Comparison of ENCODE assay signal across 16 mouse cellular contexts in genomic region chr13:58916348-58916747, GRCm38 (mm10).
DNase-seq lines count a peak whose midpoint lies in the region; ATAC-seq and TF ChIP-seq lines count a peak whose summit lies in the region.
"Had no signal": no experiment of that assay in that cellular context is flagged by ENCODE, and none has a peak within 500 bp of the region (broad histone marks: within the 10 kb centered on the region; RNA-seq: fewer than 3 reads in every experiment).

No protein-coding gene starts in this region.

- no peaks in the 10 kb centered on the region for H3K36me3 ChIP-seq in hindbrain, embryonic 12.5 days
- H3K36me3 ChIP-seq: embryonic facial prominence, embryonic 10.5 days; embryonic facial prominence, embryonic 12.5 days; forebrain, embryonic 15.5 days had no signal

- H3K27me3 ChIP-seq in cerebellum, adult 2 months (ENCODE audit: control insufficient read depth, insufficient read depth, low read length) = no peaks in the 10 kb centered on the region
- H3K27me3 ChIP-seq in hindbrain, embryonic 12.5 days = no peaks in the 10 kb centered on the region
- H3K27me3 ChIP-seq: embryonic facial prominence, embryonic 12.5 days; forebrain, embryonic 13.5 days; forebrain, embryonic 15.5 days had no signal

- peaks cover 21% of the 10 kb centered on the region for H3K4me1 ChIP-seq in cerebellum, adult 2 months (ENCODE audit: control insufficient read depth, insufficient read depth, low read length)
- peaks cover 9% of the 10 kb centered on the region; the same call in 1 of the 2 replicates for H3K4me1 ChIP-seq in hindbrain, embryonic 12.5 days
- H3K4me1 ChIP-seq: embryonic facial prominence, embryonic 12.5 days; forebrain, embryonic 15.5 days had no signal

- WGBS in cerebellum, adult 2 months = 91% methylated on average over 2 of the region's 2 CpGs
- 100% methylated on average over 2 of the region's 2 CpGs for WGBS in large intestine, adult 2 months
- 94% methylated on average over 2 of the region's 2 CpGs for WGBS in hindbrain, embryonic 12.5 days

- H3K4me2 ChIP-seq in hindbrain, embryonic 12.5 days (replicated peaks) = no peak overlapping the region
- H3K4me2 ChIP-seq: embryonic facial prominence, embryonic 12.5 days; forebrain, embryonic 13.5 days; forebrain, embryonic 15.5 days had no signal

- ATAC-seq in hindbrain, embryonic 12.5 days (ENCODE audit: low FRiP score) = no peak
- ATAC-seq: forebrain, embryonic 13.5 days; forebrain, embryonic 15.5 days; forebrain, postnatal 0 days had no signal

- no peak for TF ChIP-seq POLR2A in cerebellum, adult 2 months (IDR thresholded peaks at IDR 0.05; ENCODE audit: borderline replicate concordance, insufficient read depth, low read length)

- H3K9me3 ChIP-seq in hindbrain, embryonic 12.5 days (replicated peaks) = no peaks in the 10 kb centered on the region
- H3K9me3 ChIP-seq: embryonic facial prominence, embryonic 10.5 days; embryonic facial prominence, embryonic 12.5 days; forebrain, embryonic 13.5 days; forebrain, embryonic 15.5 days had no signal

- peak overlapping the region; percentile 46; the same call in 1 of the 2 replicates for H3K27ac ChIP-seq in cerebellum, adult 2 months (ENCODE audit: insufficient read depth, low read length)
- H3K27ac ChIP-seq in hindbrain, embryonic 12.5 days = no peak overlapping the region
- H3K27ac ChIP-seq: embryonic facial prominence, embryonic 10.5 days; embryonic facial prominence, embryonic 12.5 days; forebrain, embryonic 13.5 days; forebrain, embryonic 15.5 days had no signal

- no peak overlapping the region for H3K9ac ChIP-seq in hindbrain, embryonic 12.5 days
- H3K9ac ChIP-seq: embryonic facial prominence, embryonic 12.5 days; forebrain, embryonic 13.5 days; forebrain, embryonic 15.5 days; forebrain, postnatal 0 days had no signal

- H3K4me3 ChIP-seq in cerebellum, adult 2 months (replicated peaks; ENCODE audit: insufficient read depth, low read depth, low read length) = no peak overlapping the region
- H3K4me3 ChIP-seq in hindbrain, embryonic 12.5 days = no peak overlapping the region
- H3K4me3 ChIP-seq: embryonic facial prominence, embryonic 10.5 days; embryonic facial prominence, embryonic 12.5 days; forebrain, embryonic 13.5 days; forebrain, embryonic 15.5 days had no signal

- TF ChIP-seq CTCF in cerebellum, adult 2 months (IDR thresholded peaks at IDR 0.05; ENCODE audit: borderline replicate concordance, insufficient read depth, low read depth, low read length) = no peak

- peak in 1 of 2 experiments; percentile 61 for DNase-seq in cerebellum, adult 2 months
- no peak for DNase-seq in cerebellum, postnatal 36 days
- peak; percentile 64 for DNase-seq in brain, adult 2 months (ENCODE audit: low read depth, low spot score)
- peak; percentile 40 for DNase-seq in large intestine, adult 2 months (ENCODE audit: low read depth, low spot score)
- DNase-seq: adrenal gland, adult 2 months; adrenal gland, postnatal 10 days; adrenal gland, postnatal 25 days; cerebellum, adult 11 months; cerebellum, postnatal 10 days; cerebellum, postnatal 25 days; forebrain, postnatal 0 days had no signal

Comparison
In these comparisons a context has a peak if more than half of its experiments do, and no peak if none do; other contexts are left out.
1. DNase-seq: peak in brain, adult 2 months (single experiment) and large intestine, adult 2 months (single experiment); none in cerebellum, postnatal 36 days (0 of 2).